Mouse (Mus musculus): ENCODE results near the gene Brms1. TPM values are rescaled to one million over a fixed set of nuclear protein-coding genes. Genes with fewer than 3 reads are reported as not detected.

Gene Brms1
- total RNA-seq, 2 experiments from 2014 or later: 16.7 to 18.2 TPM

- no peak for DNase-seq
These were observed 50.9 kb downstream of the Brms1 start for GRCm38 (mm10) chr19:5092083-5092482.

- DNase-seq: no peak
These were observed 52.5 kb downstream of the Brms1 start for GRCm38 (mm10) chr19:5093481-5094242.

- DNase-seq: peak; percentile 95
These were observed 53.1 kb downstream of the Brms1 start for GRCm38 (mm10) chr19:5094243-5094632.

- no peak for DNase-seq
These were observed 53.7 kb downstream of the Brms1 start for GRCm38 (mm10) chr19:5094746-5095417.

GRCm38 (mm10) chr19:5095887-5096474 is 54.8 kb downstream of the Brms1 start:
- no peak for DNase-seq

DNA sequence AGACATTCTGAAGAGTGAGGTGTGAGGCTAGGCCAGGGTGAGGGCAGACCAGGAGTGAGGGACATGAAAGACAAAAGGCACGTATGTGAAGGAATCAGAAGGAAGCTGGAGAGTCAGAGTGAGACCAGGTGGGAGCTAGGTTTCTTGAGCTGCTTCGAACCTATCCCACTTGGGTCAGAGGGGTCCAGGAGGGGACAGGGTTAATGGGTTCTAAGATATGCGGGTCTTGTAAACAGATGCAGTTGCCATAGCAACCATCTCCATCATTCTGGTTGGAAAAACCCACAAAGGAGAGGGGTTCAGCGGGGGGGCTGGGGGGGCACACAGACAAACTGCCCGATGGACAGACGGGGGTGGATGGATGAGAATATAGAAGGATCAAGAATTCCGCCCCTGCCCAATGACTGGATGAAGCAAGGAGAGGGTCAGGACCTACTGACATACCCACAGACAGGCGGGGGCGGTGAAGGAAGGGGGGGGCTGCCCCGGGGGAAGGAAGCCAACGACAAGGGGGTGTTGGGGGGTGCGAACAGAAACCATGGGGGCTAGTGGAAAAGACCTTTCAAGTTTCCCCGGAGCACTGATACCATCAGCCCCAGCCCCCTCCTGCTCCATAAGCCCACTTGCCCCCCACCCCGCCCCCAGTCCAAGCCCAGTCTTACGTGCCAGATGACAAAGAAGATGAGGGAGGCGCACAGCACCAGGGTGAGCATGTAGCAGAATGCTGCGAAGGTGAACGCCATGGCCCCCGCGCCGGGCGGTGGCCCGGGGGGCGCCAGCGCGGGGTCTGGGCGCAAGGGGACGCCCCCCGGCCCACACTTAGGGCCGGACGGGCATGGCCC is 56.6 kb downstream of the Brms1 start:
- DNase-seq: no peak

GRCm38 (mm10) chr19:5098363-5099143 is 57.4 kb downstream of the Brms1 start, which contains the start of gene Cnih2:
TSS of gene Cnih2 (minus strand) at chr19:5098521.
- DNase-seq: peak; percentile 71

Other genes with a start within 250 kb of the Brms1 start
- 10 to 100 TPM; 46.1 to 48.4 TPM for gene Rbm4, start 247.5 kb upstream of the Brms1 start, total RNA-seq (2021)
- gene Gm21992, start 229.7 kb upstream of the Brms1 start, total RNA-seq (2021): 10 to 100 TPM; 21.8 to 24.1 TPM
- 10 to 100 TPM; 34.0 to 39.3 TPM for gene Rbm14, start 229.7 kb upstream of the Brms1 start, total RNA-seq (2021)
- gene Ccs, start 202.0 kb upstream of the Brms1 start, total RNA-seq (2021): 10 to 100 TPM; 31.4 to 31.7 TPM
- gene Ccdc87, start 202.0 kb upstream of the Brms1 start, total RNA-seq (2021): under 1 TPM in 1 of 2 experiments, not detected in 1; 0.11 TPM
- 10 to 100 TPM; 24.9 to 25.9 TPM for gene Ctsf, start 186.2 kb upstream of the Brms1 start, total RNA-seq (2021)
- 1 to 10 TPM in 1 of 2 experiments, under 1 TPM in 1; 0.38 to 2.2 TPM for gene Actn3, start 163.4 kb upstream of the Brms1 start, total RNA-seq (2021)
- gene Zdhhc24, start 162.7 kb upstream of the Brms1 start, total RNA-seq (2021): 1 to 10 TPM; 4.8 to 5.2 TPM
- 1 to 10 TPM; 4.3 to 4.6 TPM for gene Bbs1, start 134.7 kb upstream of the Brms1 start, total RNA-seq (2021)
- 10 to 100 TPM; 39.7 to 40.2 TPM for gene Dpp3, start 113.1 kb upstream of the Brms1 start, total RNA-seq (2021)
- 1 to 10 TPM in 1 of 2 experiments, under 1 TPM in 1; 0.71 to 1.2 TPM for gene Peli3, start 98.2 kb upstream of the Brms1 start, total RNA-seq (2021)
- 10 to 100 TPM; 60.9 to 63.8 TPM for gene Mrpl11, start 79.2 kb upstream of the Brms1 start, total RNA-seq (2021)
- under 1 TPM; 0.57 to 0.68 TPM for gene Npas4, start 51.0 kb upstream of the Brms1 start, total RNA-seq (2021)
- gene Slc29a2, start 17.5 kb upstream of the Brms1 start, total RNA-seq (2021): 10 to 100 TPM; 20.0 to 20.8 TPM
- 10 to 100 TPM; 33.0 to 36.8 TPM for gene B4gat1, start 2.5 kb upstream of the Brms1 start, total RNA-seq (2021)
- 1 to 10 TPM; 1.6 to 2.0 TPM for gene AC124502.3, start 2.5 kb upstream of the Brms1 start, total RNA-seq (2021)
- gene Rin1, start 9.1 kb downstream of the Brms1 start, total RNA-seq (2021): 1 to 10 TPM; 2.2 to 2.9 TPM
- gene Cd248, start 26.7 kb downstream of the Brms1 start, total RNA-seq (2021): 10 to 100 TPM; 25.8 to 27.1 TPM
- 1 to 10 TPM; 3.8 to 4.1 TPM for gene Tmem151a, start 44.2 kb downstream of the Brms1 start, total RNA-seq (2021)
- gene Yif1a, start 47.2 kb downstream of the Brms1 start, total RNA-seq (2021): 10 to 100 TPM; 70.2 to 72.5 TPM
- 1 to 10 TPM; 1.8 to 2.1 TPM for gene Cnih2, start 57.2 kb downstream of the Brms1 start, total RNA-seq (2021)
- gene Rab1b, start 65.7 kb downstream of the Brms1 start, total RNA-seq (2021): 100 to 1,000 TPM; 188 to 191 TPM
- gene Klc2, start 77.2 kb downstream of the Brms1 start, total RNA-seq (2021): 10 to 100 TPM; 43.7 to 43.8 TPM
- 10 to 100 TPM; 27.6 to 28.7 TPM for gene Pacs1, start 231.8 kb downstream of the Brms1 start, total RNA-seq (2021)